Mouse (Mus musculus): ENCODE measurements around the gene Ttc23. TPM values are rescaled to one million over a fixed set of nuclear protein-coding genes. Genes with fewer than 3 reads are reported as not detected.

The Ttc23 gene
- polyA plus RNA-seq, 1 experiment = 0.10 TPM

DNA sequence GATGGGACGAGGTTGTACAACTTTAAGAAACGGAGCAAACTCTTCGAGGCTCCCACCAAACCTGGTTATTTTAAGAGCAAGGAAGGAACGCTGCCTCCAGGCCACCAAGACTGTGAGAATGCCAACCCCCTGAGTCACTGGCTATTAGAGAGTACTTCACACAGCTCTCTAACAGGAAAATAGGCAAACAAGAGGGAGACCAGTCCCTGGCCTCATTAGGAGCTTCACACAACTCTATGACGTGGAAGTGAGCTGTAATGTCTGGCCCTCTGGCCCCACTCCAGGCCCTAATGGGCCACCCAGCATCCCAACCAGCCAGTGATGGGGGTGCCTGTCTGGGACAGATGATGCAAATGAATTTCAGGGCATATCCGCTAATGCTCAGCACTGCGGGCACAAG lies 94.5 kb downstream of the Ttc23 start:
- no peak for TF ChIP-seq GATA1 (IDR thresholded peaks at IDR 0.05; ENCODE audit: low read length)

DNA sequence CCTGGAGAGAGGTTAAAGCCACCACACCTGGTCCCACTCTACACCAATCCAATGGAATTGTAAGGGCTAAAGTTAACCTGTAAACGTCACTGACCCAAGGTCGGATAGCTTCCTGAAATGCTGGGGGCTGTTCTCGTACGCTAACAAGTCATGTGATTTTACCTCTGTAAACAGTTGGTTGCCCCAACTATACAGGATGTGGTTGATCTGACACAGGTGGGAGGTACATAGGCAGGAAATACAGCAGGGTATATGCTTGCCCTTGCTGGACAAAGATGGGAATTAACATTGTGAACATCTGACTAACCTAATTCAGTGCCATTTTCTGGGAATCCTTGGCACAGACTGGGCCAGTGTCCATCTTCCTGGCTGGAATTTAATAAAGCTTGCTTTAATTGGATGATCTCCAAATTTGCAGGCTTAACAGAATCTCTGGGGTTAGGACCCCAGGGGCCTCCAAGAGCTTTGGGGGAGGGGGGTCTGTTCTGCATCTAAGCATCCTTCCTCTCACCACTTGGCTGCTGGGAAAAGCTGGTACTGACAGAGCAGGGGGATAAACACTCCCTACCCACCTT lies 100.6 kb downstream of the Ttc23 start:
- no peak for TF ChIP-seq GATA1 (IDR thresholded peaks at IDR 0.05; ENCODE audit: low read length)

DNA sequence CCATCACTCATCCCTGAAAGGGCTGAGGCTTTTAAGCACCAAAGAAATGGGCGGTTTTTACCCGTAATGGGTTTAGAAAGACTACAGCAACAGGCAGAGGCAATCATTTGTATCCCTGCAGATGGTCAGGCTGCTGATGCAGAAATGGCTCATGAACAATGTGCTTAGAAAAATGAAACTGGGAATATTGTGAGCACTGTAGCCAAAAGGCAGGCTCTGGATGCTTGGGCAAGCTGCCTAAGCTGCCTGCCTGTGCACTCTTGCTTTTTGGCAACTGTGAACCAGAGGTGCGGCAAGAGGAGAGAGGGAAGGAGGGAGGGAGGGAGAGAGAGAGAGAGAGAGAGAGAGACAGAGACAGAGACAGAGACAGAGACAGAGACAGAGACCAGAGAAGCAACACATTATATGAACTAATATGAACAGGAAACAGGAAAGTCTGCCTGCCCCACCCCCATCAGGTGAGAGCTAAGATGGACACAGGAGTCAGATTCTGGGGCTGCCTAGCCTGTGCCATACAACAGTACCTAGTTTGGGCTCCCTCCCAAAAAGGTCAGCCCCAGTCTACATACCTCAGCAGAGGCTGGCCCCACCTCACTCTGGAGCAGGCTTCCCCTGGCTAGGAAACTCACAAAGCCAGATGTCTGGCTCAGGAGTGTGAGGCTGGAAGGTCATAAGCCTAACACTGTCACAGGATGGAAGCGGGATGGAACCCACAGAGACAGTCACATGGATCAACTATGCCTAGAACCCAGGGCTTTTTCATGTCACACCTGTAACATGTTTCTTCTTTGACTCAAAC lies 102.4 kb downstream of the Ttc23 start:
- TF ChIP-seq GATA1 (IDR thresholded peaks at IDR 0.05; ENCODE audit: low read length) = no peak

DNA sequence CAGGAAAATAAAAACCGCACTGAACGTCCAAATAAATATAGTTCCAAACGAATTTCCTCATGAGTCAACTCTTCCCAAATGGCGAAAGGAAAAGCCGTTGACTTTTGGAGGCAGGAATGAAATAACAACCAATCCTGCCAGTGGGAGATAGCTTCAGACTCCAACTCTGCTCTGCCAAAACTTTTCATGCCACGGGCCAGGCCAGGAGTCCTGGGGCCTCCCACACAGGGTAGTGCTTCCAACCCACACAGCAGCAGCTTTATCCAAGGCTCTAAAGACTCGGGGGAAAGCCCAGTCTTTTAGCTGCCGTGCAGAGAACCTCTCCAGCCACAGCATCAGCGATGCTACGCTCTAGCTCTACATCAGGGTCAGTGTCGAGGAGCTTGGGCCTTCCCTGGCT lies 107.4 kb downstream of the Ttc23 start:
- no peak for TF ChIP-seq GATA1 (IDR thresholded peaks at IDR 0.05; ENCODE audit: low read length)

DNA sequence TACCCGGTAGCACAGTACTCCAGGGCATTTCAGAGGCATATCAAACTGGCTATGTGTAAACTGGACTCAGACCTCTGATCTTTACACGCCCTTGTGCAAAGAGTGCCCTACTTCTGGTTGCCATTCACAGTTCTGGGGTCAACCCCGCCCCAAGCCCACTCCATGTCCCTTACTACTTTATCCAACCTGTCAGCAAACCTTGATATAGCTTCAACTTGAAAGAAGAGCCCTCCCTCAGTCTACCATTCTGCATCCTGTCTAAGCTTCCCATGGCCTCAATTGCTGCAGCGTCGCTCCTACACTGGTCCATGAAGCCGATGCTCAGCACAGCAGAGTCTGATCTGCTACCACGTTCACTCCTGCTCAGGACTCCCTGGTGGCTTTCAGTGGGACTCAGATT lies 108.2 kb downstream of the Ttc23 start:
- TF ChIP-seq GATA1 (IDR thresholded peaks at IDR 0.05; ENCODE audit: low read length) = no peak

DNA sequence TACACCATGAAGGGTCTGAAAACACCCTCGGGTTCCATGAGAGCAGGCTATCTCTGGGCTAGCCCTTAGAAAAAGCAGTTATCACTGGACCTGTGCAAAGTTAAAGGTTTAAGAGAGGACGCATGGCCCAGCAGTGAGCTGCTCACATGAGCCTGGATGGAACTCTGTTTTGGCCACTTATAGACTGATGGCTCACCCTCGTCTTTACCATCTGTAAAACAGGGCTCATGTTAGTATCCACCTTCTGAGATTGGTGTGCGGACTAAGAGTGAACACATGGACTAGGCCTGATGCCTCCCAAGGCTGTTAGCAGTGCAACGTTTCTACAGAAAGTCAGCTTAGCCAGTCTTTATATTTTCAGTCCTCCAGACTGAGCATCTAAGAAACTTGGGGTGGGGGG lies 109.4 kb downstream of the Ttc23 start:
- no peak for TF ChIP-seq GATA1 (IDR thresholded peaks at IDR 0.05; ENCODE audit: low read length)

DNA sequence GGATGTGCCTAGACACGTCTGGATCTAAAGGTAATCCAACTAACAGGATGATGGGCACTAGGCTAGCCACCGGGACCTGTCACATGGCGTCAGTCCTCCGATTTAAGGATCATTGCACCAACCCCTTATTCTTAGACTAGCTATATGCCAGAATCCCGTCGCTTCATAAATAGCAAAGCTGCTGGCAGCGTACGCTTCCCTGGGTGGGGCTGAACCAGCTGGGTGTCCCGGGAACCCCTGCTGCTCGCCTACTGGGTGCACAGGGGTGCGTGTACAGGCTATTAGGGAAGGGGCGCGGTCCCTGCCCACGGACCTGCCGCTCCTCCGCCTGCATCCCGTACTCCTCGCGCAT lies 111.3 kb downstream of the Ttc23 start:
- TF ChIP-seq GATA1 (IDR thresholded peaks at IDR 0.05; ENCODE audit: low read length) = no peak

DNA sequence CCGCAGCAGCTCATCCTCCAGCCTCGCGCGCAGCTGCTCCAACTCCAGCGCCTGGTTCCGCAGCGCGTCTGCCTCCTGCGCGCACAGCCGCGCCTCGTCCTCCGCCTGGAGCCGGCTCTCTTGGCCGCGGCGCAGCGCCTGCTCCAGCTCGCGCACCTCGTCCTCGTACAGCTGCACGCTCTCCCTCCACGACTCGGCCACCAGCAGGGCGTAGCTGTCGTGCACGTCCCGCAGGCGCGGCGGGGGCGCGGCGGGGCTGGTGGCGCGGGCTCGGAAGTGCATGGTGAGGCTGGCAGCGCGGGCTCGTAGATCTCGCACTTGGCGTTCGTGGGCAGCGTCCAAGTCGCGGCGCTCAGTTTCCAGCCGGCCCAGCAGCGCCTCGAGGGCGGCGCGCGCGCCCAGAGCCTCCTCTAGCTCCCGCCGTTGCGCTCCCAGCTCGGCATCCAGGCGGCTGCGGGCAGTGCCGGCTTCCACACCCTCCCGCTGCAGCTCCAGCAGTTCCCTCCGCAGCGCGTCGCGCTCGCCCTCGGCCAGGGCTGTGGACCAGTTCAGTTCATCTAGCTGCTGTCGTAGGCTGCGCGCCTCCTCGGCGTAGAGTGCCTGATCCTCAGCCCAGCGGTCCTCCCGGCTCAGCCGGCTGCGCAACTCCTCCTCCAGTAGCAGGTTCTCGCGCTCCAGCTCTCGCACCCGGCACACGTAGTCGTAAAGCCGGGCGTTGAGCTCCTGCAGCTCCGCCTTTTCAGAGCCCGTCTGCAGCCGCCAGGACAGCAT lies 111.8 kb downstream of the Ttc23 start:
- no peak for TF ChIP-seq GATA1 (IDR thresholded peaks at IDR 0.05; ENCODE audit: low read length)

DNA sequence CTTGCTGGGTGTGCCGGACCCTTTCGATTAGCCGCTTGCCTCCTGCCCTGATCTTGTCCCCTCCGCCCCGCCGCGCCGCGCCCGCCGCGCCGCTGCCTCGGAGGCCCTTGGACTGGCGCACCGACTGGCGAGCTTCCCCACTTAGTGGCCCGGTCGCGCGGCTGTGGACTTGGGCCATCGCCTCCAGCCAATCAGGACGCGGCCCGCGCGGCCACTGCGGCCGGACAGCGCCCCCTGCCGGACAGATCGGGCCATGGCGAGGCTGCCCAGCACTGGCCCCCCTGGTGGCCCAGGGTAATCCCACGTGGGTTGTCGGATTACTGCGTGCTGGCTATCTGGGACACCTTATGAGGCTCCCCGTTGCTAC lies 112.4 kb downstream of the Ttc23 start, which contains the start of gene Synm:
TSS of gene Synm (minus strand) at position 114 of the 367 bp plus-strand sequence.
- TF ChIP-seq GATA1 (IDR thresholded peaks at IDR 0.05; ENCODE audit: low read length) = no peak

DNA sequence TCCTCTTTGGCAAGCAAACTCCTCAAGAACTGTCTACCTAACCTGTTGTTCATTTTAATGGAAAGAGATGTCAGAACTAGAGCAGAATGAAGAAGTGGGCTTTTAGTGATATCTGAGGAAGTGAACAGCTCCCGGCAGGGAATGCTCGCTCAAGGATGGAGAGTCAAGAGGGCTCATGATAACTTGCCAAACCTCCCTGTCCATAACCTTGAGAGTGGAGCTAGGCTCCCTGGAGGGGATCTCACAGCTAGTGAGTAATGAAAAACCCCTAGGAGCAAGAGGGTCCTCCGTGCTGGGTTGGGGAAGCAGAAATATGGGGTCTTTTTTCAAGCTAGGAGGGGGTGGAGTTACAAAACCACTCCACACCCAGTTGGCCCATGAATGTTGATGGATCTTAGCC lies 116.4 kb downstream of the Ttc23 start:
- no peak for TF ChIP-seq GATA1 (IDR thresholded peaks at IDR 0.05; ENCODE audit: low read length)

DNA sequence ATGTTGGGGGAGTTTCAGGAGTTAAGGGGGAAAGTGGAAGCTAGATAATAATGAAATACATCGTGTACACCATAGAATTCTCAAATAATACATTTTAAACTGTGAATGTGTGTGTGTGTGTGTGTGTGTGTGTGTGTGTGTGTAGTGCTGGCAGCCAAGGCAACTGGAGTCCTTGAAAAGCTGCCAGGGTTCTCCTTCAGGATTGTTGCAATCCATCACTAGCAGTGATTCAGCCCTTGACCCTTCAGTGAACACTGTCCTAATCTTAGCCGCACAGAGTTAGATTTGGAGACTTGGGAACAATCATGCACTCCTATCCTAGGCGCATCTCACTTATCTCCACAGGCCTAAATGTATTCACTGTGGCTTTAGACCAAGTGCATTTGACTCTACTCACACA lies 120.9 kb downstream of the Ttc23 start:
- TF ChIP-seq GATA1 (IDR thresholded peaks at IDR 0.05; ENCODE audit: low read length) = no peak

DNA sequence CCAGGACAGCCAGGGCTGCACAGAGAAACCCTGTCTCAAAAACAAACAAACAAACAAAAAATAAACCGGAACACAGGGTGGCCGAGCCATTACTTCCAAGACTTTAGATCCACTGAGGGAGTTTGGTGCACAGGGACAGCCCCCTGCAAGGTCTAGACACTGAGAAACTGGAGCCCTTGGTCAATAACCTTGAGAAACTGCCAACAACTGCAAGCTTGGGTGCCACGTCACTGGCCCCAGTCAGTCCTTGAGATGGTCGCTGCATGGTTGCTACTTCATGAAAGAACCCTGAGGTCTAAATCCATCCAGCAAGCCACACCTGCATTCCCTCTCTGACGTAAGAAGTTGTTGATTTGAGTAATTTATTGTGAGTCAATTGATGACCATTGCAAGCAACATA lies 122.3 kb downstream of the Ttc23 start:
- no peak for TF ChIP-seq GATA1 (IDR thresholded peaks at IDR 0.05; ENCODE audit: low read length)

DNA sequence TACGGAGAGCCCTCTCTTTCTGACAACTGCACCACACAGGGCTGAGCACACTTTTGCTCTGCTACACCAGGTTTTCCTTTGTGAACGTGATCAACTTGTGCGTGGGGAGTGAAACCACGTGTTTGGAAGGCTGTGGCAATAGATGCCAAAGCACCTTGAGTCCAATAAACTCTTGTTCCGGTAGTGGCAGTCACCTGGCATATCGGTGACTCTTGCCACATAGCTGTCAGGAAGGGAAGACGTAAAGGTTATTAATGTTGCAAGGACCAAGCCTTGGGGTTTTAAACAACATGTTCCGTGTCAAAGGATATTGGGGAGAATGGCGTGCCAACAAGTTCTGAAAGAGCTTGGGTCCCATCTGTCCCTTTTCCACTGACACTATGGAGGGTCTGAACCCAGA lies 125.0 kb downstream of the Ttc23 start:
- no peak for TF ChIP-seq GATA1 (IDR thresholded peaks at IDR 0.05; ENCODE audit: low read length)

DNA sequence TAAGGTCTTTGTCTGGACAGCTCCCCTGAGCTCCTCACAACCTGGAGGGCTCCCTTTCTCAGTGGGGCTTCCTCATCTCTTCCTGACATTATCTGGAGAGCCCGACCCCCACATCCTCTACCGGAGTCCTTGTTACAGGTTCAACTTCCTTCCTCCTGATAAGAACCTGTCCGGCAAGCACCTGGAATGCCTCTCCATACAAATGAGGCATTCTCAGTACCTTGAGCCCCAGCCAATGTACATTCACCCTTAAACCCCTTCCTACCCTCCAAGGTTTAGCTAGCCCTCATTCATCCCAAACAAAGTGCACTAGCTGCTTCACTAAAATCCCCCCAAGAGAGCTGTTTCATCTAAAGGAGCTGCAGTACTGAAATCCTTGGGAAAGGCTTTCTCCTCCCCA lies 128.4 kb downstream of the Ttc23 start:
- no peak for TF ChIP-seq GATA1 (IDR thresholded peaks at IDR 0.05; ENCODE audit: low read length)

DNA sequence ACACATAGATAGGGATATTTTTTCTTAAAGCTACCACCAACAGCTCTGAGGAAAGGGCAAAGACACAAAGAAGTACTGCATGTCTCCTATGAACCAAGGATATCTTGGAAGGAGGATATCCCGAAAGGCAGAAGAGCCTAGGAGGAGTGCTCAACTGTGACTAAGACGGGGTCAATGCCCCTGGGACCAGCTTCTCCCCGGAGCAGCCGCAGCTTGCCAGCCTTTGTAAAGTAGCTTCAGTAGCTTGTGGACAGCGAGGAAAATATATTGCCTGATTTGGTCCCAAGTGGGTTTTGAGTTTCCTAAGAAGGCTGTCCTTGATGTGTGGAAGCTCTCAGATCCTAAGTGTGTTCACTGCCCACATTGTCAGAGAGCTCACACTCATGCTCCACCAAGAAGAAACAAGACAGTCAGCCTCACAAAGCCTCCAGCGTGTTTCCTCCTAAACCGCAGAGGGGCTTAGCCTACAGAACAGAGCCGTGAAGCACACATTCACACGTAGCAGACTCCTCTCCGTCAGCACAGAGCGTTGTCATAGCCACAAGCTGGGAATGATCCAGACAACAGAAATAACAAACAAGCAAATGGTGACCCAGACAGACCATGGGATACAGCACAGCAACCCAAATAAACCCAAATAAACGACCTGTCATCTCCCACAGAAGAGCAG lies 129.6 kb downstream of the Ttc23 start:
- TF ChIP-seq GATA1 (IDR thresholded peaks at IDR 0.05; ENCODE audit: low read length) = no peak

DNA sequence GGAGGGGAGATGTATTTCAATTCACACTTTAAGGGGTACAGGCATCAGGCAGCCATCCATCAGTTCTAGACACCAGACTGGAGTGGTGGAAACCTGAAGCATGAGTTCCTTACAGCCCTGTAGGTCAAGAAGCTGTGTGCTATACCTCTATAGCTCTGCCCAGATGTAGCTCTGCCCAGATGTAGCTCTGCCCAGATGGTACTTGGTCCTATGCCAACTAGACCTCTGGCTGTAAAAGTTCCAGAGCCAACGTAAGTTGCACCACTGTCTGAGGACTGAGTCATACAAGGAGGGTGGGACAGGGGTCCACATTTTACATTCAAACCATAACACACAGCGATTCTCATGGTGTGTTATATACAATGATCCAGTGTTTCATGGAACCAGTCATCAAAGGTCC lies 140.7 kb downstream of the Ttc23 start:
- TF ChIP-seq GATA1 (IDR thresholded peaks at IDR 0.05; ENCODE audit: low read length) = no peak

Data from G1E-ER4 (cell line).